Mouse (Mus musculus) MEL (cell line): ENCODE data around the gene Socs4. TPM values are rescaled to one million over a fixed set of nuclear protein-coding genes. Genes with fewer than 3 reads are reported as not detected.

Source experiments
- DNase-seq: peaks from one replicate; pipeline ENCODE4 v3.0.0; 2011; ENCODE audit warnings: low read depth, low spot score
- H3K27ac ChIP-seq: 2 replicates; pipeline ENCODE4 v1.5.1; 2012; ENCODE audit warnings: low read depth, mild to moderate bottlenecking, control low read depth, low read length, moderate library complexity; ENCODE audit not compliant: control insufficient read depth
- H3K27me3 ChIP-seq, 2 experiments: fragments of 150-350 bp in 1 of 2; sonication (generic) in 1 of 2; 2 replicates each; pipeline ENCODE4 v1.6.1; 2012; ENCODE audit warnings: low read length in 2 of 2, mild to moderate bottlenecking in 2 of 2, improper control_type of control experiment in 1 of 2, moderate library complexity in 1 of 2; ENCODE audit not compliant: insufficient read depth in 2 of 2, control insufficient read depth in 1 of 2
- H3K36me3 ChIP-seq, 2 experiments: 2 replicates each; pipeline ENCODE4 v1.6.1; 2012 to 2014; ENCODE audit warnings: low read length in 2 of 2, improper control_type of control experiment in 1 of 2, inconsistent platforms in 1 of 2, mild to moderate bottlenecking in 1 of 2; ENCODE audit not compliant: insufficient read depth in 2 of 2, control insufficient read depth in 1 of 2
- H3K4me1 ChIP-seq, 2 experiments: fragments of 150-350 bp in 1 of 2; sonication (generic) in 1 of 2; 2 replicates each; pipeline ENCODE4 v1.6.1; 2012; ENCODE audit warnings: low read length in 2 of 2, improper control_type of control experiment in 1 of 2, mild to moderate bottlenecking in 1 of 2; ENCODE audit not compliant: insufficient read depth in 2 of 2, control insufficient read depth in 1 of 2
- H3K4me3 ChIP-seq, 2 experiments: fragments of 150-350 bp in 1 of 2; sonication (generic) in 1 of 2; 2 replicates each; pipeline ENCODE4 v1.5.1; 2012; ENCODE audit warnings: low read depth in 2 of 2, low read length in 2 of 2, mild to moderate bottlenecking in 2 of 2, moderate library complexity in 2 of 2, control low read depth in 1 of 2, improper control_type of control experiment in 1 of 2; ENCODE audit not compliant: control insufficient read depth in 1 of 2, insufficient read depth in 1 of 2
- H3K79me2 ChIP-seq: 2 replicates; pipeline ENCODE4 v1.6.1; 2012; ENCODE audit warnings: mild to moderate bottlenecking, low read length, moderate library complexity; ENCODE audit not compliant: control insufficient read depth, poor library complexity, insufficient read depth
- H3K9ac ChIP-seq: 2 replicates; pipeline ENCODE4 v1.6.1; 2012; ENCODE audit warnings: low read depth, mild to moderate bottlenecking, control low read depth, low read length, moderate library complexity; ENCODE audit not compliant: control insufficient read depth, poor library complexity, severe bottlenecking
- H3K9me3 ChIP-seq: fragments of 150-350 bp; sonication (generic); replicated peaks from 2 replicates; pipeline ENCODE4 v1.6.1; 2012; ENCODE audit warnings: mild to moderate bottlenecking, low read length, improper control_type of control experiment, moderate library complexity; ENCODE audit not compliant: insufficient read depth
- CTCF ChIP-seq, 3 experiments: IDR thresholded peaks in 2 of 3; conservative IDR thresholded peaks in 1 of 3; 2 replicates each; pipeline ENCODE4 v1.5.1; 2011 to 2012; ENCODE audit warnings: low read length in 3 of 3, low read depth in 2 of 3, mild to moderate bottlenecking in 2 of 3, improper control_type of control experiment in 1 of 3, inconsistent platforms in 1 of 3, mixed read lengths in 1 of 3, moderate library complexity in 1 of 3; ENCODE audit not compliant: control insufficient read depth in 1 of 3, insufficient read depth in 1 of 3, poor library complexity in 1 of 3, severe bottlenecking in 1 of 3
- E2F4 ChIP-seq: IDR thresholded peaks from 2 replicates; pipeline ENCODE4 v1.6.1; 2011; ENCODE audit warnings: low read depth, low read length, improper control_type of control experiment, borderline replicate concordance
- GABPA ChIP-seq: IDR thresholded peaks from 2 replicates; pipeline ENCODE4 v1.6.1; 2012; ENCODE audit warnings: low read depth, mild to moderate bottlenecking, inconsistent platforms, low read length, improper control_type of control experiment, moderate library complexity
- GATA1 ChIP-seq: IDR thresholded peaks from 2 replicates; pipeline ENCODE4 v1.6.1; 2011; ENCODE audit warnings: low read depth, low read length, improper control_type of control experiment
- HCFC1 ChIP-seq: IDR thresholded peaks from 2 replicates; pipeline ENCODE4 v1.6.1; 2012; ENCODE audit warnings: low read depth, mild to moderate bottlenecking, inconsistent platforms, low read length, improper control_type of control experiment, moderate library complexity
- MAFK ChIP-seq: IDR thresholded peaks from 2 replicates; pipeline ENCODE4 v1.6.1; 2011; ENCODE audit warnings: low read depth, mild to moderate bottlenecking, low read length, improper control_type of control experiment, borderline replicate concordance
- MAX ChIP-seq: IDR thresholded peaks from 2 replicates; pipeline ENCODE4 v1.6.1; 2011; ENCODE audit warnings: low read length, improper control_type of control experiment
- MEF2A ChIP-seq: IDR thresholded peaks from 2 replicates; pipeline ENCODE4 v1.6.1; 2014; ENCODE audit warnings: low read depth, mild to moderate bottlenecking, inconsistent platforms, low read length, improper control_type of control experiment; ENCODE audit not compliant: poor library complexity, insufficient replicate concordance, severe bottlenecking; ENCODE audit errors: extremely low read depth
- MYB ChIP-seq: IDR thresholded peaks from 2 replicates; pipeline ENCODE4 v1.6.1; 2011; ENCODE audit warnings: mild to moderate bottlenecking, low read depth, low read length, improper control_type of control experiment
- NELFE ChIP-seq: IDR thresholded peaks from 2 replicates; pipeline ENCODE4 v1.6.1; 2011; ENCODE audit warnings: low read depth, low read length, improper control_type of control experiment
- NRF1 ChIP-seq: IDR thresholded peaks from 2 replicates; pipeline ENCODE4 v1.6.1; 2014; ENCODE audit warnings: low read depth, mild to moderate bottlenecking, inconsistent platforms, low read length, improper control_type of control experiment, moderate library complexity; ENCODE audit not compliant: poor library complexity, insufficient read depth, severe bottlenecking
- POLR2AphosphoS2 ChIP-seq: IDR thresholded peaks from 2 replicates; pipeline ENCODE4 v1.6.1; 2011; ENCODE audit warnings: low read length, improper control_type of control experiment
- UBTF ChIP-seq: IDR thresholded peaks from 2 replicates; pipeline ENCODE4 v1.6.1; 2012; ENCODE audit warnings: low read depth, mild to moderate bottlenecking, inconsistent platforms, low read length, improper control_type of control experiment, moderate library complexity, borderline replicate concordance; ENCODE audit not compliant: insufficient read depth
- USF1 ChIP-seq: IDR thresholded peaks from 2 replicates; pipeline ENCODE4 v1.6.1; 2014; ENCODE audit warnings: low read depth, mild to moderate bottlenecking, inconsistent platforms, low read length, improper control_type of control experiment, moderate library complexity
- USF2 ChIP-seq, 2 experiments: IDR thresholded peaks; 2 replicates each; pipeline ENCODE4 v1.6.1; 2011 to 2012; ENCODE audit warnings: improper control_type of control experiment in 2 of 2, low read length in 2 of 2, borderline replicate concordance in 1 of 2, inconsistent platforms in 1 of 2, low read depth in 1 of 2, mild to moderate bottlenecking in 1 of 2; ENCODE audit not compliant: insufficient read depth in 1 of 2
- ZKSCAN1 ChIP-seq: IDR thresholded peaks from 2 replicates; pipeline ENCODE4 v1.6.1; 2012; ENCODE audit warnings: low read depth, mild to moderate bottlenecking, inconsistent platforms, low read length, improper control_type of control experiment, moderate library complexity
- ZMIZ1 ChIP-seq: IDR thresholded peaks from 2 replicates; pipeline ENCODE4 v1.6.1; 2012; ENCODE audit warnings: low read depth, mild to moderate bottlenecking, inconsistent platforms, low read length, improper control_type of control experiment, moderate library complexity
- ZNF384 ChIP-seq: IDR thresholded peaks from 2 replicates; pipeline ENCODE4 v1.6.1; 2012; ENCODE audit warnings: low read depth, mild to moderate bottlenecking, inconsistent platforms, low read length, improper control_type of control experiment
- polyA plus RNA-seq, 2 experiments: library from polyadenylated mRNA; stranded (reverse) in 1 of 2; unstranded in 1 of 2; fragments of >175 nt in 1 of 2; fragments of >200 nt in 1 of 2; gene quantifications; 2 replicates each; pipeline versions ENCODE4 v1.2.1 to v1.2.4; 2012; ENCODE audit warnings: low replicate concordance in 2 of 2, low read depth in 1 of 2; ENCODE audit not compliant: insufficient read length in 2 of 2, insufficient read depth in 1 of 2, missing spikeins in 1 of 2
- total RNA-seq: library from RNA; depleted of rRNA; stranded (reverse); fragments of 300-350 nt; gene quantifications from 2 replicates; pipeline ENCODE4 v1.2.3, GENCODE M21; 2012

Gene Socs4
- total and polyA plus RNA-seq, 3 experiments, result 8.8 to 21.0 (median 13.9) TPM

DNA sequence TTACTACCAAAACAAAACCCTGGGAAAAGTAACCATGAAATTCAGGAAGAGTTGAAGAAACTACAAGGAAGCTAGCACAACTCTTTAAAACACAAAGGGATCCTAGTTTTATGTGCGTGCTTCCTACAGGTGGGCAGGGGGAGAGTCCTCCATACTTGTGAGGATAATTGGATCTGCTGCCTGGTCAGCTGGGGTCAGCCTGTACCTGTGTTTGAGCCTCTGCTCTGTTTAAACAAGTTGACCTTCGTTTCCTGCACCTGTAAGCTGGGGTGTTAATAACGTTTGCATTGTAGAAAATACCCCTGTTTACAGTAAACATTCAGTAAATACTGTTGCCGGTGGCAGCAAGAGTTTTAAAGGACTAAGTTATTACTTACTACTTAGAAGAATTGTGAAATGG lies 29.2 kb downstream of the Socs4 start:
- Histone ChIP-seq H3K9ac (no peak overlapping the region), H3K27me3 (no peaks in the 10 kb centered on the region), H3K4me1 (peaks cover 8% of the 10 kb centered on the region in 2 experiments; a peak in 3 of 4 replicates), H3K79me2 (peaks cover 60% of the 10 kb centered on the region), H3K36me3 (peaks cover 6 to 16% of the 10 kb centered on the region in 2 experiments), H3K4me3 (no peak overlapping the region), H3K27ac (no peak overlapping the region), H3K9me3 (no peaks in the 10 kb centered on the region)
- no peak for TF ChIP-seq E2F4
- DNase-seq, result no peak

DNA sequence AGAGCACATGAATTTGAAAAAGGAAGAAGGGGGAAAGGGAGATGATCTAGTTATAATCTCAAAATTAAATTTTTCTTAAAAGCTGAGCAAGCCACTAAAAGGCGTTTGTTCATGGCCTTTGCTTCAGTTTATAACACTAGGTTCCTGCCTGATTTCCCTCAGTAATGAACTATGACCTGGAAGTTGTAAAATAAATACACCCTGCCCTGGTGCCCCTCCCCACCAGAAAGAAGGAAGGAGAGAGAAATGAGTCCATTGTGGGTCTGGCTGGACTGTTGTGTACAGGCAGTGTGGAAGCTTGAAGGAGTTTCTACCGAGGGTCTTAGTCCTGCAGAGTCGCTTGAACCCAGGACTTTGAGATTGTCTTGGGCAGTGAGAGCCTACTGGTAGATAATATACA lies 30.9 kb downstream of the Socs4 start:
- Histone ChIP-seq H3K4me1 (peaks cover 8% of the 10 kb centered on the region in 2 experiments; a peak in 3 of 4 replicates), H3K9me3 (no peaks in the 10 kb centered on the region), H3K27ac (no peak overlapping the region), H3K27me3 (no peaks in the 10 kb centered on the region), H3K36me3 (peaks cover 10 to 14% of the 10 kb centered on the region in 2 experiments), H3K9ac (no peak overlapping the region), H3K79me2 (peaks cover 50% of the 10 kb centered on the region), H3K4me3 (no peak overlapping the region)
- no peak for DNase-seq
- TF ChIP-seq MAX (no peak), USF2 (IDR thresholded peaks at IDR 0.05; ENCODE audit: borderline replicate concordance in 1 of 2, insufficient read depth in 1 of 2, low read depth in 1 of 2, low read length in 2 of 2) (no peak), ZKSCAN1 (no peak), NELFE (no peak), E2F4 (no peak), HCFC1 (no peak), NRF1 (no peak), MYB (no peak), MAFK (no peak), ZNF384 (no peak), UBTF (no peak), POLR2AphosphoS2 (no peak), CTCF (IDR thresholded peaks at IDR 0.05 in 2 of 3, conservative IDR thresholded peaks at IDR 0.05 in 1 of 3; ENCODE audit: control insufficient read depth in 1 of 3, insufficient read depth in 1 of 3, low read depth in 2 of 3, low read length in 3 of 3, poor library complexity in 1 of 3, severe bottlenecking in 1 of 3) (no peak), USF1 (no peak), ZMIZ1 (no peak), GATA1 (no peak), MEF2A (no peak), GABPA (no peak)
